Mouse (Mus musculus) mouse trophoblast stem cell (cell line): ENCODE results near the gene Urad.

Experiments
- in situ Hi-C, 2 experiments: fragments of 300-500 bp; cut with MseI, MboI; formaldehyde crosslinking; loops; 2 replicates in 1 of 2; 3 replicates in 1 of 2; pipeline ENCODE4 v1.15.1; 2025

Gene Urad

DNA sequence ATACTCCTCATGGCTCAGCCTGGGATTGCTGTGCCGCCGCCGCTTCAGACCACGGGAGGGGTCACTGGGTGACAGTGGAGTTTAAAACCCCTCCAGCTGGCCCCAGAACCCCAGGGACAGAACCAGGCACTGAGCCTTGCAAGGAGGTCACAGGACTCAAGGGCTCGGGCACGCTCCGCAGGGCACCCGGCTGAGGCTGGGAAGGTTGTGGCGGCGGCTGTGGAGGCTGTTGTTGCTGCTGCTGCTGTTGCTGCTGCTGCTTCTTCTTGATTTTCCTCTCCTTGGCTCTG, 20.5 kb downstream of the Urad start:
- in situ Hi-C loops, result loop anchor here (25.0 kb wide), 2 partner anchors 389 to 589 kb away; no protein-coding TSS in a partner anchor

- in situ Hi-C loops, result loop anchor here (25.0 kb wide), 2 partner anchors 389 to 589 kb away; no protein-coding TSS in a partner anchor
Observed at GRCm38 (mm10) chr5:147300917-147301780, 21.1 kb downstream of the Urad start.

GRCm38 (mm10) chr5:147300001-147300363, 22.3 kb downstream of the Urad start:
- in situ Hi-C loops, result loop anchor here (25.0 kb wide), 2 partner anchors 388 to 588 kb away; no protein-coding TSS in a partner anchor

- in situ Hi-C loops, result no loop called here
Observed at GRCm38 (mm10) chr5:147299255-147300000, 22.8 kb downstream of the Urad start.

GRCm38 (mm10) chr5:147297249-147297648, 25.0 kb downstream of the Urad start:
- in situ Hi-C loops, result no loop called here

DNA sequence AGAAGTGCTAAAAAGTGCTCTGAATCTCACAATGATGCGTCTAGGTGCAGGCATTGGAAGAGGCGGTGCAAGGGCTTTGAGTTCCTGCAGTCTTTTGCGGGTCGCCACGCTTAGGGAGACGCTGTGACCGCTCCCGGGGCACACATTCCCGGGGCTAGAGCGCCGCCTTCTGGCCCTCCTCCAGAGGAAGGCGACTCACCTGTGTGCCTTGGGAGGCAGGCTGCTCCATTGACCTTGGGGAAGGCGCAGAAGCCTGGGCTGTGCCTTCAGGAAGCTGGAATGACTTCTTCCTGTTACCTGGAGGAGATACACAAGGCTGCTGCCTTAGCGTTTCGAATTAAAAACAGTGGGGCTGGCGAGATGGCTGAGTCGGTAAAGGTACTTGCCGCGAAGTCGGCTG, 28.1 kb downstream of the Urad start:
- in situ Hi-C loops, result no loop called here

GRCm38 (mm10) chr5:147293127-147293910, 28.9 kb downstream of the Urad start:
- in situ Hi-C loops, result no loop called here

- in situ Hi-C loops, result no loop called here
Observed at GRCm38 (mm10) chr5:147292506-147293120, 29.6 kb downstream of the Urad start.

- in situ Hi-C loops, result no loop called here
Observed at GRCm38 (mm10) chr5:147291764-147292505, 30.3 kb downstream of the Urad start.

- in situ Hi-C loops, result no loop called here
Observed at GRCm38 (mm10) chr5:147284365-147284764, 37.9 kb downstream of the Urad start.

DNA sequence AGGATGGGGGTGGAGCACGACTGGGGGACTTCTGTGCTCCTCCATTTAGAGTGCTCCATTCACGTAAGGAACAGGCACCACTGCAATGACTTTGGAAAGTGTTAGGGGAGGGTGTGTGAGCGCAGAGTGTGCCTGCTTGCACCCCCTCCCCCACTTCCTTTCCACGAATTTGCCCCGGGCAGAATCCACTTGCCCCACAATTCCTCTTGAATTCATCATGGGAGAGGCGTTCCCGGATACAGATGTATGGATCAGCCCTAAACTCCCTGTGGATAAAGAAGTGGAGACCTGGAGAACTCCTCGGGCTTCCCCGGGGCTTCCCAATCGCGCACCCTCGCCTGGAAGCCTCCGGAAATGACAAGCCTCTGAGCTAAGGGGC, 44.7 kb downstream of the Urad start:
- in situ Hi-C loops, result no loop called here

GRCm38 (mm10) chr5:147276701-147277546, 45.3 kb downstream of the Urad start:
- in situ Hi-C loops, result no loop called here

DNA sequence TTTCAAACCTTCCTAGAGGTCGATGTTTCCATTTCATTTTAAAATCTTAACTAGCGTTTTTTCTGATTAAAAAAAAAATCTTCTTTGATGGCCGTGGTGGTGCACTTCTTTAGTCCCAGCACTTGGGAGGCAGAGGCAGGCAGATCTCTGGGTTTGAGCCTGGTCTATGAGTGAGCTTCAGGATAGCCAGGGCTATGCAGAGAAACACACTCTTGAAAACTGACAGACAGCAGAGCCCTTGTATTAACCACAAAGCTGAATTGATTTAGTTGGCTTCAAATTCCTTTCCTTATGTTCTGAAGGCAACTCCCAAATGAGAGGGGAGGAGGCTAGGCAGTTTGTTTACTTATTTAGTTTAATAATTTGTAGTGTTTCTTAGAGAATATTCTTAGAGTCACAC, 46.5 kb downstream of the Urad start:
- in situ Hi-C loops, result no loop called here

GRCm38 (mm10) chr5:147274174-147275141, 47.8 kb downstream of the Urad start:
- in situ Hi-C loops, result no loop called here

- in situ Hi-C loops, result no loop called here
Observed at GRCm38 (mm10) chr5:147272808-147273345, 49.4 kb downstream of the Urad start.

DNA sequence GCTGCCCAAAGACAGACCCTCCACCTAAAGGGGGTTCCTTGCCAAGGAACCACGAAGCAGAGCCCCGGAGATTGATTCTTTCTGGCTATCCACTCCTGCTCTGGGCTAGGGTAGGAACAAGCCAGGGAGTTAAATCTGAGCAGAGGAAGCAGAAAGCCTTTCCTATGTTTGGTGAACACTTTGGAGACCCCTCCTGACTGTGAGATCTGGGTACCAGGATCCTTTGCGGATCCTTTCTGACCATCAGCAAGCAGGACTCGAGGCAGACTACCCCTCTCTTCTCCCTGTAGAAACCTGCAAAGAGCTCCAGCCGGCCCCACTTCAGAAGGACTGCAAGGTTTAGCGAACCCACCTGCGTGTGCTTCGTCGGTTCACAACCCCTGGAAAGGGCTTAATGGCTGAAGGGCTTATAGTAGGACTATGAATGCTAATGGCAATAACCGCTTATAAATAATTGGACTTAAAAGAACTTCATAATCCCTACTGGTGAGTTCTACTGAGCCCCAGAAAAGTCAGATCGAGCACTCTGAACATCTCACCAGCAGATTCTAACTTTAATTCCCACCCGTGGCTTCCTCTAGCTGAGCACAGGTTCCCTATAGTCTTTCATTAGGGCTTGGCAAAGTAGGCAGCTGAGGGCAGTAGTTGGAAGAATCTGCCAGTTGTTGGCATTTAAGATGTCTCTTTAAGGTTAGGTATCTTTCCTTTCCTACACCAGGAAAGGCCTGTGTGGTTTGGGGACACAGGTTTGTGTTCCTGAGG, 50.0 kb downstream of the Urad start:
- in situ Hi-C loops, result no loop called here

DNA sequence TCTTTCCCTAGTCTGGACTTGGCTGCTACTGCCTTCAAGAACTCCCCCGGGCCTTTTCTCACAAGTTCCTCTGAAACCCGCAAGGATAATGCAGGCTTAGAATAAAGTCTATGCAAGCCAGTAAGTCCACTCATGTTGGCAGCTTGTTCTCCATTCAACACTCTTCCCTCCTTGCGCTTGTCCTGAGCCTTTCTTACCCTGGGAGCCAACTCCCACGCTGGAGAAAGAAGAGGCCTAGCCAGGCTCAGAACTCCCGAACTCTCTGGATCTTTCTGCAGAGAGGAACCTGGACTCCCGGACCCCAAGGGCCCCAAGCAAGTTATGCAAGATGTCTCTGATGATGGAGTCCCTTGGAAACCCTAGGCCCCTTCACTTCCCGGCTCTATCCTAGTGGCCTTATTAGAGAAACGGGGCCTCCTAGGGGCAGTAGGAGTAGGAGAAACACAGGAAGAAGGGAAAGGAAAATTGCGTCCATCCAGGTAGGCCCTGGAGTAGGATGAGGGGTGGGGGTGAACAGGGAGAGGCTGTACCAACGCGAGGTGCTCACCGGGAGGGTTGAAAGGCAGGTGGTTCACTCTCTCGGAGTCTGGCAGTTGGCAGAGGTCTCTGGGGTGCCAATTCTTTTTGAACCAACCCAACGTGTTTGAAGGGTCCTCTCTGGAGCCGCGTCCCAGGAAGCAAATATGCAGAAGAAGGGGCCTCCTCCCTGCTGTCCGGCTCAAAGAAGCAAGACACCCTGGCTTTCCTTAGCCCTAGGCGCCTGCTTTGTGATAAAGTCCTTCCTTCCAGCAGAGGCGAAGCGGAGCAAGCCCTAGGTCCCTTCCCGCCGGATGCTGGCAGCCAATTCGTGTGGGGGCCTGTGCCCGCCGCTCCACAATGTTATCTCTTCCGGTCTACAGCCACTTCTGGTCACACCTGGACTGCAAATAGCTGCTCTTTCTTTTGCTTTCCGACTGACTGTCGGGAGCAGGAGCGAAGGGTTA, 51.3 kb downstream of the Urad start:
- in situ Hi-C loops, result no loop called here
